Mouse (Mus musculus): ENCODE results near the gene Pithd1. TPM values are rescaled to one million over a fixed set of nuclear protein-coding genes. Genes with fewer than 3 reads are reported as not detected.
"Not testable (repeated sequence)": the region's sequence is repeated elsewhere in the genome, so short reads cannot be mapped to it uniquely, and the experiment has no call there.

Gene Pithd1
- polyA plus RNA-seq, 1 experiment from 2014 or later, result 71.9 TPM

DNA sequence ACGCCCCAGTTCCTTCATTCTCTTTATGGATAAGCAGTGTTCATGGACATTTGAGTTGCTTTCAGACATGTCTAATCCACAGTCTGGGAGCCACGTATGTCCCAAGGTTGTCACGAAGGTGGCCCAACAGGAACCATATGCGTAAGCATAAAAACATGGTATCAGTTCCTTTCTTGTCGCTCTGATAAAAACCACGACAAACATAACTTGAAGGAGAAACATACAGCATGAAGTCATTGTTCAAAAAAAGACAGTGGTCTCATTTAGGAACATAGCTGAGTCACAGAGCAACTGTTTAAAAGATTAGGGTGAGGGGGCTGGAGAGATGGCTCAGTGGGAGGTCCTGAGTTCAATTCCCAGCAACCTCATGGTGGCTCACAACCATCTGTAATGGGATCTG lies 44.9 kb downstream of the Pithd1 start:
- H3K36me3 ChIP-seq, result peaks cover 26% of the 10 kb centered on the region
- H3K9me3 ChIP-seq (replicated peaks), result no peaks in the 10 kb centered on the region
- H3K9ac ChIP-seq (replicated peaks), result no peak overlapping the region
- H3K4me2 ChIP-seq, result no peak overlapping the region
- no peak overlapping the region for H3K4me3 ChIP-seq (replicated peaks)
- H3K27me3 ChIP-seq (replicated peaks), result no peaks in the 10 kb centered on the region
- H3K27ac ChIP-seq (replicated peaks), result no peak overlapping the region
- no peak for ATAC-seq (ENCODE audit: low FRiP score)
- peaks cover 11% of the 10 kb centered on the region for H3K4me1 ChIP-seq
- WGBS, result 94% methylated on average over 6 of the region's 6 CpGs

DNA sequence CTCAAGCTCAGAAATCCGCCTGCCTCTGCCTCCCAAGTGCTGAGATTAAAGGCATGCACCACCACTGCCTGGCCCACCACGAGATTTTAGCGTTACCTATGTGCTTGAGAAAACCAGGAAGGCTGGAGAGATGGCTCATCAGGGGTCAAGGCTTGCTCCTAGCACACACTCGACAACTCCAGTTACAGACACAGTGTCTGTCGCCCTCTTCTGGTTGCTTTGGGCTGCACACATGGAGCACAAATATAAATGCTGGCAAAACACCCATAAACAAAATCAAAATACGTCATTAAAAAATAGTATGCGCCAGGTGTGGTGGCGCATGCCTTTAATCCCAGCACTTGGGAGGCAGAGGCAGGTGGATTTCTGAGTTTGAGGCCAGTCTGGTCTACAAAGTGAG lies 46.0 kb downstream of the Pithd1 start:
- H3K27me3 ChIP-seq (replicated peaks); H3K4me3 ChIP-seq (replicated peaks); H3K9me3 ChIP-seq (replicated peaks); H3K4me2 ChIP-seq; H3K9ac ChIP-seq (replicated peaks); H3K27ac ChIP-seq (replicated peaks); ATAC-seq (ENCODE audit: low FRiP score); H3K4me1 ChIP-seq: not testable (repeated sequence)
- peaks cover 29% of the 10 kb centered on the region for H3K36me3 ChIP-seq
- 88% methylated on average over 8 of the region's 8 CpGs for WGBS

DNA sequence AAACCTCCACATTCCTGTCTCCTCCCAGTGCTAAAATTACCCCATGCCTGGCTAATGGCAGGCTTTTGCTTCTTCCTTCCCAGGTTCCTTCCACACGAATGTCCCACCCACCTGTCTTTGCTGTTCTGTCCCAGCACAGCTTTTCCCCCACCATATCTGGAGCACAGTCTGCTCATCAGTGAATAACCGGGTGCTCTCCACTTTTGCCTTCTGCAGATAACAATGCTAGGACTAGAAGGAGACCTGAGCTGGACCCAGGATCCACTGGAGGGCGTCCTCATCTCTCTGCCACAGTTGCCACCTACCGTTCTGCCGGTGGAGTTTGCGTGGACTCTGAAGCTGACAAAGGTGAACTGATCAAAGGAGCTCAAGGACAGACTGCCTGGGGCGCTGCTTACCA lies 48.2 kb downstream of the Pithd1 start:
- peaks cover 42% of the 10 kb centered on the region for H3K36me3 ChIP-seq
- no peak overlapping the region for H3K27ac ChIP-seq (replicated peaks)
- WGBS, result 80% methylated on average over 7 of the region's 7 CpGs
- ATAC-seq (ENCODE audit: low FRiP score), result no peak
- no peaks in the 10 kb centered on the region for H3K9me3 ChIP-seq (replicated peaks)
- H3K4me3 ChIP-seq (replicated peaks), result no peak overlapping the region
- H3K4me2 ChIP-seq, result no peak overlapping the region
- H3K9ac ChIP-seq (replicated peaks), result no peak overlapping the region
- no peaks in the 10 kb centered on the region for H3K27me3 ChIP-seq (replicated peaks)
- H3K4me1 ChIP-seq, result no peaks in the 10 kb centered on the region

DNA sequence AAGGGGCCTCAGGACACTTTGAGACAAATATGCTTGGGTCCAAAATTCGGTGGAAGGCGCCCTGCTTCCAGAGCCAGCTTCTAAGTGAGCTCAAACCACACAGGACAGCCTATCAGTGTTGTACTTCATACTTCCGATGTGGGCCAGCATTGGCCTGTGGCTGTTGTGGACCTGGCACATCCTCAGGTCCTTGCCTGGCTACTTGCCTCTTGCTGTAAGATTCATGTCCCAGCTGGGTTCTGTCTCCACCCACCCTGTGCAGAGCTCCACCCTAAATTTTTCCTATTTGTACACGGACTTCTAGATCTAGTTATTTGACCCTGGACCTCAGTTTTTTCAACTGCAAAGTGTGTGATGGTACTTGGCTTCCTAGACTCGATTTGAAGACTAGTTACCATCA lies 51.6 kb downstream of the Pithd1 start:
- Histone ChIP-seq H3K9me3 (replicated peaks) (no peaks in the 10 kb centered on the region), H3K9ac (replicated peaks) (no peak overlapping the region), H3K27ac (replicated peaks) (no peak overlapping the region), H3K36me3 (peaks cover 54% of the 10 kb centered on the region), H3K4me2 (no peak overlapping the region), H3K27me3 (replicated peaks) (no peaks in the 10 kb centered on the region), H3K4me1 (no peaks in the 10 kb centered on the region), H3K4me3 (replicated peaks) (no peak overlapping the region)
- 71% methylated on average over 5 of the region's 5 CpGs for WGBS
- no peak for ATAC-seq (ENCODE audit: low FRiP score)

DNA sequence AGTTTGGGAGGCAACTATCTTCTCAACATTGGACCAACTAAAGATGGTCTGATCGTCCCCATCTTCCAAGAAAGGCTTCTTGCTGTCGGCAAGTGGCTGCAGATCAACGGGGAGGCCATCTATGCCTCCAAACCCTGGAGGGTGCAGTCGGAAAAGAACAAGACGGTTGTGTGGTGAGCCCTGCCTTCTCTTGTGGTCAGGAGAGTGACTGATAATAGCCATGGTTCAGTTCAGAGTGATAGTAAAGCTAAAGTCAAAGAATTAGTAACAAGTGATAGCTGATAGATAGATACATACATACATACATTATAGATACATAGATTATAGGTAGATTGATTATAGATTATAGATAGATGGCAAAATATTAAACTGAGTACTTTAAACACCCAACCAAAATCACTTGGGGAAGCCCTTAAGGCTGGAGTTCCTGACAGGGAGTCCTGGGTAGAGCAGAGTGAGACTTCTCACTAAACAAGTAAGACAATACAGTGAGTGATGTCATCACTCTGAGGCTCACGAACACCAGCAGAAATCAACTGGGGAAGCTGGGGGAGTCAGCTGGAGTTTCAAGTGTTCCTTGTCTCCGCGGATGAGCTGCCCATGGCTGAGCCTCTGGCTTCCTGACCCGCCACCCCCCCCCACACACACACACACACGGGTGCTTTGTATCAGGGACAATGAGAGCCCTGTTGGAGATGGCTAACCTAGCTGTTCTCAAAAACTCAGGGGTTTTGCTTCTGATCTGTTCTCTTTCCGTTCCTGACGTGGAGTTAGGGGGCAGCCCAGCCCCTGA lies 52.2 kb downstream of the Pithd1 start:
- Histone ChIP-seq H3K4me2 (no peak overlapping the region), H3K36me3 (peaks cover 54% of the 10 kb centered on the region), H3K9me3 (replicated peaks) (no peaks in the 10 kb centered on the region), H3K27ac (replicated peaks) (no peak overlapping the region), H3K9ac (replicated peaks) (no peak overlapping the region), H3K4me3 (replicated peaks) (no peak overlapping the region), H3K4me1 (no peaks in the 10 kb centered on the region), H3K27me3 (replicated peaks) (no peaks in the 10 kb centered on the region)
- WGBS, result 55% methylated on average over 12 of the region's 12 CpGs
- ATAC-seq (ENCODE audit: low FRiP score), result no peak

DNA sequence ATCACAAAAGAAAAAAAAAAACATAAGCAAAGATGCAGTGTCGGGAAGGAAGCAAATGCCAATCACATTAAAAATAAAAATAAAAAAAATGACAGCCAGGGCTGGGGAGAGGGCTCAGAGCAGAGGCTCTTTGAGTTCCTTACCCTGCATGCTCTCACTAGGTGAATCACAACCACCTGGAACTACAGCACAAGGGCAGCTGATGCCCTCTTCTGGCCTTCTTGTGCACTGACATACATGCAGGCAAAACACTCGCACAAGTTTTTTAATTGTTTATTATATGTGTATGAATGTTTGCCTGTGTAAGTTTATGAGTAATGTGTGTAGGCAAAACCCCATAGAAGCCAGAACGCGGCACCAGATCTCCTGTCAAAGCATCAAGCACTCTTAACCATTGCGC lies 55.2 kb downstream of the Pithd1 start:
- ATAC-seq (ENCODE audit: low FRiP score), result no peak
- no peak overlapping the region for H3K27ac ChIP-seq (replicated peaks)
- H3K4me1 ChIP-seq, result no peaks in the 10 kb centered on the region
- WGBS, result 70% methylated on average over 5 of the region's 5 CpGs
- no peaks in the 10 kb centered on the region for H3K27me3 ChIP-seq (replicated peaks)
- H3K4me2 ChIP-seq, result no peak overlapping the region
- no peak overlapping the region for H3K9ac ChIP-seq (replicated peaks)
- H3K36me3 ChIP-seq, result peaks cover 36% of the 10 kb centered on the region
- H3K4me3 ChIP-seq (replicated peaks), result no peak overlapping the region
- no peaks in the 10 kb centered on the region for H3K9me3 ChIP-seq (replicated peaks)

DNA sequence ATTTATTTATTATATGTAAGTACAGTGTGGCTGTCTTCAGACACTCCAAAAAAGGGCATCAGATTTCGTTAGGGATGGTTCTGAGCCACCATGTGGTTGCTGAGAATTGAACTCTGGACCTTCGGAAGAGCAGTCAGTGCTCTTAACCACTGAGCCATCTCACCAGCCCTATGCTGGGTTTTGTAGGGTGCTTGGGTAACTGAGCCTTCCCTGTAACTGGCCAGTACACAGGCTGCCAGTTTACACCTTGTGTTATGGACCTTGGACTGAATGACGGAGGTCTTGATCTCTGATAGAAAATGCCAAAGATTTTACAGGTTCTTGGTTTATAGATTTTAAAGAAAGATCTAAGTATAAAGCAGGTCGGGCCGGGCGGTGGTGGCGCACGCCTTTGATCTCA lies 56.8 kb downstream of the Pithd1 start:
- H3K27ac ChIP-seq (replicated peaks), result no peak overlapping the region
- WGBS, result 97% methylated on average over 8 of the region's 8 CpGs
- H3K4me3 ChIP-seq (replicated peaks), result no peak overlapping the region
- H3K36me3 ChIP-seq, result peaks cover 40% of the 10 kb centered on the region
- H3K27me3 ChIP-seq (replicated peaks), result no peaks in the 10 kb centered on the region
- no peaks in the 10 kb centered on the region for H3K4me1 ChIP-seq
- H3K4me2 ChIP-seq, result no peak overlapping the region
- ATAC-seq (ENCODE audit: low FRiP score), result no peak
- H3K9ac ChIP-seq (replicated peaks), result no peak overlapping the region
- H3K9me3 ChIP-seq (replicated peaks), result no peaks in the 10 kb centered on the region

DNA sequence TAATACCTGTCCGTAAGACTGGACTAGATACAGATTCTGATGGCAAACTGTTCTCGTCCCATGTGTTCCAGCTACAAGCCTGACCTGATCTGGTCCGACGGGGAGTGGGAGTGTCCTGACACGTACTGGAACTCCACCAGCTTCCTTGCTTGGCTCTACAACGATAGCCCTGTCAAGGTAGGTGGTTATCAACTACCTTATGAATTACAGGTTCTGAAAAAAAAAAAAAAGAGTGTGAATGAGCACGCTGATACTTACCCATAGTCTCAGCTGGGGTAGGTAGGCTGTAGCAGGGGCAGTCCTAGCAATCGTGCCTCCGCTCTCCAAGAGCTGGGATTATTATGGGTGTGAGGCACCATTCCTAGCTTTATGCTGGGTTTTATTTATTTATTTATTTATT lies 57.2 kb downstream of the Pithd1 start:
- Histone ChIP-seq H3K9ac (replicated peaks) (no peak overlapping the region), H3K27me3 (replicated peaks) (no peaks in the 10 kb centered on the region), H3K9me3 (replicated peaks) (no peaks in the 10 kb centered on the region), H3K4me3 (replicated peaks) (no peak overlapping the region), H3K36me3 (peaks cover 41% of the 10 kb centered on the region), H3K4me1 (no peaks in the 10 kb centered on the region), H3K27ac (replicated peaks) (no peak overlapping the region), H3K4me2 (no peak overlapping the region)
- WGBS, result 93% methylated on average over 9 of the region's 9 CpGs
- no peak for ATAC-seq (ENCODE audit: low FRiP score)

DNA sequence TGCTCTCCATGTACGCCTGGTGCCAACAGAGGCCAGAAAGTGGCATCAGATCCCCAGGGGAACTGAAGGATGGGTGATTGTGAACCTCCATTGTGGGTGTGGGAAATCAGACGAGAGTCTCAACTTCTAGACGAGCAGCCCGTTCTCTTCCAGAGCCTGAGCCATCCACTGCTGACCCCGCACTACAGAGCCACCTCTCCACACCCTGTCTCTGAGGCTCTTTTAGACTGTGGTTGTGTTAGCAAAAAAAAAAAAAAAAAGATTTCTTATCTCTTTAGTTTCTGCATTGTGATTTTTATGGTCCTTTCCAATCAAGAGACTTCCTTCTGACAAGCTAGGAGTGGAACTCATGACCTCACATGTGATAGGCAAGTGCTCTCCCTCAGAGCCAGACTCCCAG lies 57.7 kb downstream of the Pithd1 start:
- Histone ChIP-seq H3K27ac (replicated peaks) (no peak overlapping the region), H3K27me3 (replicated peaks) (no peaks in the 10 kb centered on the region), H3K36me3 (peaks cover 41% of the 10 kb centered on the region), H3K4me3 (replicated peaks) (no peak overlapping the region), H3K9ac (replicated peaks) (no peak overlapping the region), H3K9me3 (replicated peaks) (no peaks in the 10 kb centered on the region), H3K4me1 (no peaks in the 10 kb centered on the region), H3K4me2 (no peak overlapping the region)
- ATAC-seq (ENCODE audit: low FRiP score), result no peak
- WGBS, result 86% methylated on average over 5 of the region's 5 CpGs

DNA sequence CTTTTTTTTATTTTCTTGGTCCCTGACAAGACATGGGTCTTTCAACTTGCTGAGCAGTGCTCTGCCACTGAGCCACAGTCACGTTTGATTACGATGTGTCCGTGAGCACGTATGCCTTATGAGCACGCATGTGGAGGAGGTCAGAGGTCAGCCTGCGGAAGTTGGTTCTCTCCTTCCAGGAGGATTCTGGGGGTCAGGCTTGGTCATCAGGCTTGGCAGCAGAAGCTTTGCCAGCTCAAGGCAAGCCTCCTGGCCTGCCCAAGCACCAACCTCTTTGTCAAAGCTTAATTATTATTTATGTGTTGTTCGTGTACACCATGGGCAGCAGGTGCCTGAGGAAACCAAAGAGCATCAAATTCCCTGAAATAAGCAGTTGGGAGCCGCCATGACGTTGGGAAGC lies 58.7 kb downstream of the Pithd1 start:
- Histone ChIP-seq H3K27me3 (replicated peaks) (no peaks in the 10 kb centered on the region), H3K36me3 (peaks cover 36% of the 10 kb centered on the region)

DNA sequence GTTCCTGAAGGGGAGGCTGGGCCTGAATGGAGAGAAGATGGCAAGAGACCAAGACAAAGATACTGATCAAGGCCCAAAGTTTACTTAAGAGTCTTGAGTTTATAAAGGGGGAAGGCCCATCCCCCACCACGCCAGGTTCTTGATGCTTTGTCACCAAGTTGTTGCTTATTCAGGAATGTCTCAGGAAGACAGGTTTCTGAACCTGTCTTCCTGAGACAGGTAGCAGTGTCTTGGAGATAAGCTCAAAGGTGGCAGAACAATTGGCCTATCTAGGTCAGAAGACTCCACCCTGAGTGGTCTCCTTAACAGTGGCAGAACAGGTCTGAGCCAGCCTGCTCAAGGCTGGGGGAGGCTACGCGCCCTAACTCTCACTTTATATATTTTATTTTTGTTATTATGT lies 60.2 kb downstream of the Pithd1 start:
- Histone ChIP-seq H3K36me3 (peaks cover 31% of the 10 kb centered on the region), H3K4me1 (peaks cover 9% of the 10 kb centered on the region), H3K27ac (replicated peaks) (no peak overlapping the region), H3K9me3 (replicated peaks) (no peaks in the 10 kb centered on the region), H3K4me2 (no peak overlapping the region), H3K27me3 (replicated peaks) (no peaks in the 10 kb centered on the region), H3K4me3 (replicated peaks) (no peak overlapping the region), H3K9ac (replicated peaks) (no peak overlapping the region)
- ATAC-seq (ENCODE audit: low FRiP score), result no peak
- WGBS, result 99% methylated on average over 3 of the region's 3 CpGs

More for the DNA sequence above, 58.7 kb downstream of the Pithd1 start:
- WGBS, result 84% methylated on average over 9 of the region's 9 CpGs
- no peak overlapping the region for H3K4me2 ChIP-seq
- H3K9ac ChIP-seq (replicated peaks), result no peak overlapping the region
- ATAC-seq (ENCODE audit: low FRiP score), result no peak
- H3K4me1 ChIP-seq, result no peaks in the 10 kb centered on the region
- no peaks in the 10 kb centered on the region for H3K9me3 ChIP-seq (replicated peaks)
- no peak overlapping the region for H3K4me3 ChIP-seq (replicated peaks)
- no peak overlapping the region for H3K27ac ChIP-seq (replicated peaks)

DNA sequence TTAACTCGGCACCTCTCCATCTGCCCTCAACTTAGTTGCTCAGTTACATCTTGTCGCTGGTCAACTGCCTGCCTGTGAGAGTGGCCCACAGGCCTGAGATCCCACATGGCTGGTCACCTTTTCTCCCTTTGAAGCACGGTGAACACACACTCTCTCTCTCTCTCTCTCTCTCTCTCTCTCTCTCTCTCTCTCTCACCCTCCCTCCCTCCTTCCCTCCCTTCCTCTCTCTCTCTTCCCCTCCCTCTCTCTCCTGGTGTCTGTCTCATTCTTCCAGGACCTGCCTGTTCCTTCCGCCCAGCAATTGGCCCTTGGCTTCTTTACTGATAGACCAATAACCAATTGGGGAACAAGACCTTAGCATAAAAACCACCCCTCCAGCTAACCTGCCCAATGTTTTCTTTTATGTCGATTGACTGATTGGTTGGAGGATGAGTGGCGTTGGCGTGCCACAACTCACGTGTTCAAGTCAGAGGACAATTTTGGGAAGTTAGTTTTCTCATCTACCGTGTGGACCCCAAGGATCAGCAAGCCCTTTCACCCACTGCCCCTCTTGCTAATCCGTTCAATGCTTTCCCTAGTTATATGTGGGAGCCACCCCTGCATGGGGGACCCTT lies 60.8 kb downstream of the Pithd1 start:
- no peaks in the 10 kb centered on the region for H3K27me3 ChIP-seq (replicated peaks)
- no peak overlapping the region for H3K27ac ChIP-seq (replicated peaks)
- no peak overlapping the region for H3K4me3 ChIP-seq (replicated peaks)
- no peak overlapping the region for H3K9ac ChIP-seq (replicated peaks)
- no peaks in the 10 kb centered on the region for H3K9me3 ChIP-seq (replicated peaks)
- no peak for ATAC-seq (ENCODE audit: low FRiP score)
- H3K4me1 ChIP-seq, result peaks cover 15% of the 10 kb centered on the region
- peaks cover 29% of the 10 kb centered on the region for H3K36me3 ChIP-seq
- H3K4me2 ChIP-seq, result no peak overlapping the region
- 90% methylated on average over 10 of the region's 10 CpGs for WGBS

All from neural tube, embryonic 15.5 days (tissue).